Mouse (Mus musculus): ENCODE data around the gene Gm17660. TPM values are rescaled to one million over a fixed set of nuclear protein-coding genes. Genes with fewer than 3 reads are reported as not detected.

Gm17660 gene
- total RNA-seq, 2 experiments from 2014 or later = not detected

Small RNA genes lying within 50 kb of the gene (microRNA-seq; reads per million reads assigned to microRNA genes)
- gene Mir5619 = 1.7 reads per million

Other genes with a start within 250 kb of the Gm17660 start
- 10 to 100 TPM; 37.8 to 40.5 TPM for gene Klhl8, start 166.3 kb downstream of the Gm17660 start, total RNA-seq (2021)
- gene Hsd17b13, start 100.2 kb downstream of the Gm17660 start, total RNA-seq (2021) = 1 to 10 TPM; 1.3 to 1.9 TPM
- 10 to 100 TPM; 27.6 to 29.4 TPM for gene Hsd17b11, start 55.7 kb downstream of the Gm17660 start, total RNA-seq (2021)
- 10 to 100 TPM; 50.9 to 55.9 TPM for gene Nudt9, start 31.3 kb downstream of the Gm17660 start, total RNA-seq (2021)
- 1,000 to 10,000 TPM; 1,043 to 1,055 TPM for gene Sparcl1, start 36.1 kb upstream of the Gm17660 start, total RNA-seq (2021)
- under 1 TPM in 1 of 2 experiments, not detected in 1; 0.08 TPM for gene Dspp, start 93.1 kb upstream of the Gm17660 start, total RNA-seq (2021)
- under 1 TPM; 0.73 to 0.79 TPM for gene Dmp1, start 125.0 kb upstream of the Gm17660 start, total RNA-seq (2021)
- under 1 TPM; 0.49 to 0.90 TPM for gene Ibsp, start 221.6 kb upstream of the Gm17660 start, total RNA-seq (2021)
- not detected for gene Mepe, start 247.7 kb upstream of the Gm17660 start, total RNA-seq (2021)

Measured in left cerebral cortex, postnatal 10 days (tissue).